Mouse (Mus musculus) 3134 (cell line): Measurements from ENCODE around the gene Tubgcp6.

ENCODE experiments used
- DNase-seq: peaks from one replicate; pipeline ENCODE4 v3.0.0-alpha.2; 2011; ENCODE audit warnings: low spot score; ENCODE audit not compliant: insufficient read length; ENCODE audit errors: extremely low read depth

Gene Tubgcp6

DNA sequence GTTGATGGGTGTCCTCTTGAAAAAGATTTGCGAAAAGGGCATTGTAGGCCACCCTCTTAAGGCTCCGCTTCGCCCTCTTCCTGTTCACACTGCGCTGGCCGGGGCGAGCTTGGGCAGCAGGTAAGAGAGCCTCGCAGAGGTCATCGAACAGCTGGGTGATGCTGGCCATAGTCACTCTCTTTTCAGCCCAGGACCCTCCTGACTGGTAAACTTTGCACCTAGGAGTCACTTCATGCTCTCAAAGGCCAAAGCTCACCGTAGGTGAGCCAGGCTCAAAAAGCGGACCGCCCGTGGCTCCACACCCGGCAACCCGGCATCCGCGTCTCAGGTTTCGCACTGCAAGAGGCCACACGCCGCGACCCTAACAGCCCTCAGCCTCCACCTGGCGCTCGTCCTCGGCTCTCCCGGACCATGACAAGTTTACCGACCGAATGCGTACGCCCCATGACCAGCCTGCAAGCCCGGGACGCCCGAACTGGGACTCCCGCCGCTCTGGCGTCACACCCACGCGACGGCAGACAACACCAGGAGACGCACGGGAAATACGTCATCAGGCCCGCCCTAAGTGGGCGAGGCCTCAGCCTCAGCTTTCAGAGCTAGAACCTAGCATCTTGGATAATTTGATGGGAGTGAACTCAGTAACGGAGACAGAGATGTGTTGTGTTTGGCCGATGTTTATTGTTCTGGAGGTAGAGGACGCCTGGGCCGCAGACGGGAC lies at the start of gene Tubgcp6:
Tubgcp6 (minus strand) TSS at position 464 of the 718 bp plus-strand sequence.
- peak; percentile 87 for DNase-seq

DNA sequence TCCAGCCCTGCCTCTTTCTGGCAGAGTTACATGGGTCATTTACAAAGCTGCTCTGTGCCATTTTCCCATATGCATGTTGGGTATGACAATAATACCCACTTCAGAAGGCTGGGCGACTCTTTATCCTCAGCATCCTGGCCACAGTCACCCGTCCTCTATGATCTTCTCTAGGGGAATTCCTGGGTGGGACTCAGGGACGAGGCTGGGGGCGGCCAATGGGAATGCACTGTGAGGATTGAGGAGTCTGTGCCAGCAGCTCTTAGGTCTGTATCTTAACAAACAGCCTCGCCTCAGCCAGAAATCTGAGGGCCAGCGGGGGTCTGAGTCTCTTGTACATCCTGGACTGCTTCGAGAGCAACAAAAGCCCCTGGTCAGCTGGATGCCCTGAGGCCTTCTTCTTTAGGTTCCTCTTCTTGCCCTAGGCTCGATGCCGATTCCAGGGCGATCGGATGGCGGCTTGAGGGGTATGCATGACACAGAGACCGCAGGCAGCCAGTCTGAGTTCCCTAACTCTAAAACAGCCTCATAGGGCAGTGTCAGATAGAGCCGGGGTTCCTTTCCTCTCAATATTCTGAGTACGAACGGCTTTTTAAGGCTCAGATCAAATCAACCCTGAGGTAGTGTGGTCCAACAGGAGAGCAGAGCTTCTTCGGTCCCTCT lies 49.5 kb upstream of the Tubgcp6 start:
- no peak for DNase-seq

DNA sequence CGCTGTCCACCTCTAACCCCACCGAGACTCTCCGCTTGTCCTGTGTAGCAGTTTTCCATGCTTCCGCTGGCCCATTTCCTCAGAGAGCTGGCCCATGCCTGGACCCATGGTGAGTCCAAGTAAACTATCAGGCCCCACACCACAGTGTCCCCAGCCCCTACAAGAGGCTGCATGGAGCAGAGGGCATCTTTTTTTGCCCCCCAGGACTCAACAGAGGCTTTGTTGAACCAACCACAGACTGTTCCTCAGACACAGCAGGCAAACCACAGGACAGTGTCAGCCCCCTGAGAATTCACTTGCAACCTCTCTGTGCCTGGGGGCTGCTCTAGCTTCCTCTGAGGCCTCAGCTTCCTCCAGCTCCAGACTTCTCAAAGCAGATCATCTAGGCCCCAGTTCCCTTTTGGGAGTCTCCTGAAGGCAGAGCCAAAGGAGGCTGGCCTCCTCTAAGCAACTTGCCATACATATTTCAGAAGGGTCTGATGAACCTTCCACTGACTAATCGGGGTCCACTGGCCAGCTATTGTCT lies 48.7 kb upstream of the Tubgcp6 start:
- no peak for DNase-seq

DNA sequence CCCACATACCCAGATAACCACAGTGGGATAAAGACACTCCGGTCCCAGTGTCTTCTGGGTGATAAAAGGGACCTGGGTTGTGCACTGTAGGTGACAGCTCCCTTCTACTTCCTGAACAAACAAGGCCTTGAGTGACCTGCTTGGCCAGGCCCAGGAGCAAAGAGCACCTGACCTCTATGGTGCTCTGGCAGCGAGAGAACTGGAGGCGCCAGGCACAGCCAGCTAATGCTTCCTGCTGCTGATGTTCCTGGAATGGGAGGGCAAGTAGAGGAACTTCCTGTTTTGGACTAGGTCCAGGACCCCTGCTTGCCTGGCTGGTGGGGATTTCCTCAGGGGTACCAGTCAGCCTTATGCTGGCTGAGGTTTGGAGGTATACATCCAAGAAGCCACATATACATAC lies 47.2 kb upstream of the Tubgcp6 start:
- no peak for DNase-seq

DNA sequence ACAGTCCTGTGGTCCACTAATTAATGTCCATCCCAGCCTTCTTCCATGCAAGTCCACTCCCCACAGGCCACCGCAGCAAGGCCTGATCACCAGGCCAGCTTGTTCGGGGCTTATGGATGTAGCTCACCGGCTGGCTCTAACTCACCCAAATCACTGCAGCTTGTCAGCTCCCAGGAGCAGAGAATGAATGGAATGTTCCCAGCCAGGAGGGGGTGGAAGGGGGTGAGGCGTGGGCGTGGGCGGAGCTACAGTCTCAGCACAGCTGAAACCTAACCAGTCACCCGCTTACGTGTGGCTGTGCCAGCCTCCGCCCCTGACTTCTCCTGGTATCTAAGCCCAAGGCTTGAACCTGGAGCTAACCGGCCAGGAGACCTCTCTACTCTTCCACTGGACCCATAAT lies 46.5 kb upstream of the Tubgcp6 start:
- DNase-seq = peak; percentile 91

DNA sequence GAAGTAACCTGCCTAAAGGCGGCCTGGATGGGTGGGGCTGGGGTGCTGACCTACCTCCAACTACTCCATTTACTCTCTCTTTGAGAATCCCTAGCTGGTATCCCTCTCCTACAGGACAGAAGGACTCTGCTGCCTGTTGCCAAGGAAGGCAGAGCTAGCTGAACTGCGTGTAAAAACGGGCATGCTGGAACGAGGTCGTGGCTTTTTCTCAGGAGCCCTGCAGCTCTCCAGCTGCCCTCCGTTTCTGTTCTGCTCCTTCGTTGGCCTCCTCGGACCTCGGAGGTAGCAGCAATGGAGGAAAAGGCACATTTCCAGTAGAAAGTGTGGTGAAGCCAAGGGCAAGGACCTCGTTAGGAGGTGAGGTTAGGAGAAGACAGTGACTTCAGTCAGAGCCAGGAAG lies 46.0 kb upstream of the Tubgcp6 start:
- DNase-seq = no peak

DNA sequence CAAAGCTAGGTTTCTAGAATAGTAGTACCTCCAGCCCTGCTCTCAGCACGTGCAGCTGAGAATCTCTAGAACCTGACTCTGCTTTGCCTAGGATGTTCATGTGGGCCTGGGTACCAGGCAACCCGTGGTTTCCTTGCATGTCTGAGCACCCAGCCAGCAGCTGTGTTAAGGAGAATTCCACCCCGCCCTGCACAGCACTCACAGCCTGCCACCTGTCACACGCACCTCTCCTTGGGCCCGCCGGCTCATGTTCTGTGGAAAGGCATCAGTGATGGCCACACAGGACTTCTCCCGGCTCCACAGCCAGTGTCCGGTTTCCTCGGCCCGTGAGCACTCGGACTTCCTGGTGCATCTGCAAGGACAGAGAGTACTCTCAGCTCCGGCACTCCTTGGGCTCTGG lies 42.6 kb upstream of the Tubgcp6 start:
- no peak for DNase-seq

DNA sequence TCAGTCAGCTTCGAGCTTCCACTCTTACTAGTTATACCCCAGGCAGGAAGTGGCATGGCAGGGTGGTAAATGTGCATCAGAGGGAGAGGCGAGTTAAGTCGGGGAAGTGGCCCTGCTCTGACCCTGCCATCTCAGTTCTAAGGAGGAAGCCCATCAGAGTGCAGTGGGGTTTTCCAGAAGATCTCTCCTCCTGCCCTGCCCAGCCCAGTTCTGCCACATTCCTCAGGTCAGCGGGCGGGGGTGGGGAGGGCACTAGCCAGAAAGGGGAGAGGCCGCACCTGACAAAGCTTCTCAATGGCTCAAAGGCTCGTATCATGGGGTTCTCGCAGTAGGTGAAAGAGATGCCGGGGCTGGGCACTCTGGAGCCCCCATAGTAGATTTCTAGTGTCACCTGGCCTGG lies 38.5 kb upstream of the Tubgcp6 start:
- DNase-seq = no peak

DNA sequence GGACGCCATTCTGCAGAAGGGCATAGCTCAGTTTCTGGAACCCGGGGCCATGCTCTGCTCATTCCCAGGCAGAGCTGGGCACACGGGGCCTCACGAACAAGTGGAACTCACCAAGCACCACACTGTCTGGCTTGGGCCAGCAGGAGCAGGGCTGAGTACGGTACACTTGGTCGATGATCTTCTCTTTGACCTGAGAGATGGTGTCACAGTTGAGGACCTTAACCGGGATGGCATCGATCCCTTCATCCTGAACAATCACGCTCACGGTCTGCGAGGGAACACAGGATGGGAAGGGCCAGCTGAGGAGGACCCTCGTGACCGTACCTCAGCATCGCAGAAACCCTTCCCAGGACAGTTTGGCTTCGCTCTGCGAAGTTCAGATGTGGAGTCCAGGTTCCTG lies 35.6 kb upstream of the Tubgcp6 start:
- DNase-seq = no peak

DNA sequence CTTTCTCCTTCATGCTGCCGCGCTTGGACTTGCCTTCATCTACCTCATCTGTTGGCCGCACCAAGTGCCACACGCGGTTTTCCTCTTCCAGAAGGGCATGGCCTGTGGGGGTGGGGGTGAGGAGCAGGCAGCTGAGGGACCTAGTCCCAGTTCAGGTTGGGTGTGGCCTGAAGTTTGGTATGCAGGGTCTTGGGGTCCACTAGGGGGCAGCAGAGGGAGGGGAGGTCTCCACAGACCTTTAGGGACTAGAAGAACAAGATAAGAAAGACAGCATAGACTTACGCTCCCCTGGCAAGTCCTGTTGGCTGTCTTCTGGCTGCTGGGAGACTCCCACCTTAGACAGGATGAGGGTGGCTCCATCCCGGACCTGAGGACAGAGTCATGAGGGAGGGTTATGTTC lies 35.0 kb upstream of the Tubgcp6 start:
- DNase-seq = peak; percentile 55

DNA sequence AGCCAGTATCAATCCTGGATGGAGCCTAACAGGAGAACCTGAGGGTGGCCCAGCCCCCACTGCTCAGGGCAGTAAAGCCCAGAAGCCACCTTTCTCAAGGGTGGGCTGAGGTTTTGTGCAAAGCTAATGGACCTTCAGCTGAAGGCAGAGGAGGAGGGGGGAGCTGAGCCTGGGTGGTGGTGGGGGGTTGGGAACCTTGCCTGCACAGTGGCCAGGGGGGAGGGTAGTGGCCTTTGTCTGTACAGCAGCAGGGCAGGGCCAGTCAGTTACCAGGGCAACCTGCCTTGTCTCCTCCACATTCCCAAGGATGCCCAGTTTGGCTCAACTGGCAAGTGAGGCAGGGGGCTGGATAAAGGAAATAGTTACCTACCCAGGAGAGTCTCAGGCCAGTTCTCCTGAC lies 29.4 kb upstream of the Tubgcp6 start:
- DNase-seq = no peak

DNA sequence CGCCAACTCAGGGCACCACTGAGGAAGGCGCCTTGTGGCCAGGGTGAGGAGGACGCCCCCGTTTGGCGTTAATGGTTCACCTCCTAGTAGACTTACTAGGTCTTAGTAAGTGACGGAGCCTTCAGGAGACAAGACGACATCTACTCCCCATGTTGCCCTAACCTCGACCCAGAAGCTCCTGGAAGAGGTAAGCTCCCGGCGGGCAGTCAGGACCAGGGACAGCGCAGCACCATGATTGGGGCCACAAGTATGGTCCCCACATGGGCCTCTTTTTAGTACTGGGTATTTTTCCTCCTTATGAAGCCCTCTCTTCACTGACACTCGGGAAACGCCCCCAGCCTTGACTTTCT lies 27.1 kb upstream of the Tubgcp6 start:
- no peak for DNase-seq

DNA sequence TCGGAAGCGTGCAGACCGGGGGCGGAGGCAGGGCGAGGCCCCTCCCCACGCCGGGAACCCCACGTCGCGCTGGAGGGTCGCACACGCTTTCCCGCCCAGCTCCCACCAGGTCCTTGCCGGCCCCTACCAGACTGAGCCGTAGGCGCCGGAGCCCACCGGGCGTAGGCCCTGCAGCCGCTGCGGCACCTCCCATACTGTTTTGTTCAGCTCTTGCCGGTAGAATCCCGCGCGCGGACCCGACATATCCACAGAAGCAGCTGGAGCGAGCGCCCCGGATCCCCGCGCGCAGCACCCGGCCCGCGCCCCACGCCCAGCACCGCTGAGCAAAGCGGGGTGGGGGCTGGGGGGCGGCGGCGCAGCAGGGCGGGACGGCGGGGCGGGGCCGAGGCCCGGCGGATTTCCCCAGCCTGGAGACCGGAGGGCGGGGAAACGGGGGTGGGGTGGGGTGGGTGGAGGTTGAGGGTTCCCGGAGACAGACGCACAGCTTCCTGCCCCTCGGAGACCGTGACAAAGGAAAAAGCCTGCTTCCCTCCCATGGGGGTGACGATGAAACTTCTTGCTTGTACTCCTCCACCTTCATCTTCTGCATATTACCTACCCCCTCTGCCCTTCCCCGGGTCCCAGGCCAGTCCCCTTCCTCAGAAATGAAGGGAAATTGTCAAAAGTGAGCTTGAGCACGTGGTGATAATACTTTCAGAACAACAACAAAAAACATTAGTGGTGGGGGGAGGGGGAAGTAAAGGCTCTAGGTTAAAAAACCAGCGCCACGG lies 26.5 kb upstream of the Tubgcp6 start, which contains the start of gene Mapk11:
Mapk11 (minus strand) TSS at position 358 of the 770 bp plus-strand sequence.
- DNase-seq = peak; percentile 50

DNA sequence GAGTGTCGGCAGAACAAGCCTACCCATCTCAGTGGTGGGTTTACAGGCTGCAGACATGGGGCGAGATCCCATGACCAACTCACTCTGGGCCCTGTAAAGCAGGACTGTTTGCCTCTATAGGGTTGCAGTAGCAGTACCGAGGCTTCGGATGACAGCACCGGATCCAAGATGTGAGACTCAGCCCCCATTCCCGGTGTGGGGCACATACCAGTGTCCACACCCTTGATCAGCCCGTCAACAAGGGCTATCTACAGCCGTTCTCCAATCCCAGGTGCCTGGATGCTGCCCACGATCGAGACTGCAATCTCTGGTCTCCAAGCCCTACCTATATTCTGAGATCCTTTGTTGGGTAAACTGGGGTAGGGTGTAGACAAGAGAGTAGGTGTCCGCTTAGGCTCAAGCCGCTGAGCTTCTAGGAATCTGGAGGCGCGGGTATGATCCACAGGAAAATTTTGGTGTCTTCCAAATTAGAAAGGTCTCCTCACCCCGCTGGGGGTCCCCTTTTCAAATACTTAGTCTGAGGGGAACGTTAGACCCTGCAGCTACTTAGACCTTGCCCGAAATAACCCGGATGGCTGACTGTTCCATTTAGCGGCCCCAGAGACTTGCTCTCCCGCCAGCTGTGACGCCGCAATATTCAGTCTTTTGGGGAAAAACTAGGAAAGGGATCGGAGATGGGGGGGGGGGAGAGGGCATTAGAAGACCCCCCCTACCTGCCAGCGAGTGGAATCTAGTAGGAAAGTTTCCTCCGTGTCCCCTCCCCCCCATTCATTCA lies 25.8 kb upstream of the Tubgcp6 start:
- DNase-seq = no peak

DNA sequence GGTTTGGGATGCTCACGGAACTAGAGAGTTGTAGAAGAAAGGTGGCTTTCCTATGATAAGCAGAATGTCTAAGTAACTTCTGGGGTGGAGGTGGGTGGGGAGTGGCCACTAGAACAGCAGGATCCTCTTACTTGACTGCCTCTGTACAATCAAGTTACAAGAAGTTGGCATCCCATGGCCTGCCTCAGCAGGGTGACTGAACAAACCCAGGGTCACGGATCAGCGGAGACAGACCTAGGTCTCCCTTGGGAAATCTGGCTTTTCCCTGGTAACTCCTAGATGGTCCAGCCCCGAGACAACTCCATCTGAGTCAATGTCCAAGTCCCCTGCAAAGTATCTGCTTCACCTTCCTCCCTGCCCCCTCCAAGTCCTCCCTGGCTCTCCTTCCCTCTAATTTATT lies 25.0 kb upstream of the Tubgcp6 start:
- DNase-seq = no peak

DNA sequence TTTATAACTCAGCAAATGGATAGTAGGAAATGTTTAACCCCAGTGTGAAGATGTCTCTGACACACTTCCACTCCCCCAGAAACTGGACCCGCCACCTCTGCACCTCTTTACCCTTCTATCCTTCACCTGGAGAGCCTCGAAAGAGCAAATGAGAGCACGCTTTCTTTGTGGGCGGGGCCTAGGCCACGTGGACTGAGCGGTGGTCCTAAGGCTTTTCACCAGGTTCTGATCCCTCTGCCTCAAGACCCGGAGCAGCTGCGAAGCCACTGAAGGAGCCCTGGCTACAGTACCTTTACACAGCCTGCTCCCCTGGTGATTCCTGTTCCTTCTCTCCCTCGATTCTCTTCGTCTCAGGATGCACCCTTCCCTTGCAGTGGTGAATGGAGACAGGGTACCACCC lies 24.5 kb upstream of the Tubgcp6 start:
- no peak for DNase-seq

DNA sequence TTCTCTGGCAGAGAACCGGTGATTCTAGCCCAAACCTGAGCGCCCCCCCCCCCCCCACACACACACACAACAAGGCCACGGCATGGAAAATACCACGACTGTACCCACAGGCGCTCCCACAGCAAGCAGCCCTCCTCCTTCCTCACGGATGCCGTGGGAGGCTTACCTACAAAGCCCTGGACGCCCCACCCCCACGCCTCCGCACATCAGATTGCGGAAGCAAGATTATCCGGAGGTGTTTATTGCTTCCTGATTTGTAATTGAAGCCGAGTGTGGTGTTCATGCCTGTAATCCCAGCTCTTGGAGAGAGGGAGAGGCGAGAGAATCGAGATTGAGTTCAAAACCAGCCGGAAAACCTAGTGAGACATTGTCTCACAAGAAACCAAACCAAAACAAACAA lies 24.1 kb upstream of the Tubgcp6 start:
- no peak for DNase-seq

DNA sequence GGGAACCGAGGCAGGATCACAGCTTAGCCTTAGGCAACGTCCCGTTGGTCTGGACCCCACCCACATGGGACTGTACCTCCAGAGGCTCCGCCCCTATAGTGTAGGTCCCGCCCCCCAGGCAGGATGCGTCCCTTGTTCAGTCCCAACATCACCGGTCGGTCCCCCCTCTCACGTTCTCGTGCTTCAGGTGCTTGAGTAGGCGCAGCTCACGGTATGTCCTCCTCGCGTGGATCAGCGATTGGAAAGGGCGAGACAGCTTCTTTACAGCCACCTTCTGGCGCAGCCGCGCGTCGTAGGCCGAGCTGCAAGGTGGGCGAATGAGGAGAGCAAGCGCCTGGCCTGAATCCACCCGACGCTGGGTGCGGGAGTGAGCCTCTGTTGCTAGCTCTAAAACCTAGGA lies 23.6 kb upstream of the Tubgcp6 start:
- no peak for DNase-seq

DNA sequence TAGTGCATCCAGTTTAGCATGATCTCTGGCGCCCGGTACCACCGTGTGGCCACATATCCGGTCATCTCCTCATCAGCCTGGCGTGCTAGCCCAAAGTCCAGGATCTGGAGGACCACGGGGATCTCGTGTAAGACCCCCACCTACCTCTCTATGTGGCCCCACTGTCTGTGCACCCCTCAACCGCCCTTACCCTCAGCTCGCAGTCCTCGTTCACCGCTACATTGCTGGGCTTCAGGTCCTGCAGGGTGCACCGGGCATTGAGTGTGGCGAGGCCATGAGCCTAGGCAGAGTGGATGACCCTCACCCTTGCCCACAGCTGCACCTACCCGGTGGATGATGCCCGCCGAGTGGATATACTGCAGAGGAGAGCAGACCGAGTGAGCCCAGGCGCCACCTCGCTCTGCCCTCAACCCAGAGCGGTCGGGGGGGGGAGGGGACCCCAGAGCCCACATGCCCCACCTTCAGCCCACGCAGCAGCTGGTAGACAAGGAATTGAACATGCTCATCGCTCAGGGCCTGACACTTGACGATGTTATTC lies 23.0 kb upstream of the Tubgcp6 start:
- no peak for DNase-seq

DNA sequence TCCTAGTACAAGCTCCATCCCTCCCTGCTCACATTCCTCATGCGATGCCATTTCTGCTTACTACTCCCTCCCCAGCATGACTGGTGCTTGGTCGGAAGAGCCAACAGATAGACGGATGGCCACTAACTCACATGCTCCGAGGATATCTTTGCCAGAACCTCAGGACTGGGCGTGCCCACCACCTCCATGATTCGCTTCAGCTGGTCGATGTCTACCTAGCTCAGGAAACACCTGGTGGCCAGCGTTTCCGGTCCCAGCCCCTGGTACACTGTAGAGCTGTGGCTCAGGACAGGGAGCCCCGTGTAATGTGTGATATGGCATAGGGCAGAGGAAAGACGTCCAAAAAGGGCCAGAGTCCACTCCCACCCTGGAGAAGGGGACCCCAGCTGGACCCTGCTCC lies 22.1 kb upstream of the Tubgcp6 start:
- DNase-seq = no peak

DNA sequence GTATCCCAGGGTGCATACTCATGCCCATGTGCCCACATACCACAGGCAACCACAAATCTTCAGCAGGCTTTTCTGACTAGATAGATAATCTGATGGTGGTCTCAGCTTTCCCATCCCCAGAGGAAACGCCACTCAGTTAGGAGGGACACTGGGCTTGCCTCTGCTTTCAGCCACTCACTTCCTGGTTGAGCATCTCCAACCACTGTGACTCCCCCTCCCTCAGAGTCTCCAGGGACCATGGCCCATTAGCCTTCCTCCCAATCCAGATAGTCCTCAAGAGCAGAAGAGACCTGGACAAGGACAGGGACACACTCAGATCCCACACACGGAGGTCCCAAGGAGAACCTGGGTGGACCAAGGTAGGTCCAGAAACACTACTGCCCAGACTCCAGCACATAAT lies 20.2 kb upstream of the Tubgcp6 start:
- DNase-seq = no peak
